Mouse (Mus musculus) liver, adult 2 months (tissue): ENCODE results near the gene Cd244a.

Source experiments
- CTCF ChIP-seq: fragments of 200-500 bp; IDR thresholded peaks from 2 replicates; pipeline ENCODE4 v1.5.1; 2011; ENCODE audit warnings: low read depth, low read length, control low read depth
- POLR2A ChIP-seq: fragments of 200-500 bp; IDR thresholded peaks from 2 replicates; pipeline ENCODE4 v1.6.1; 2011; ENCODE audit warnings: low read length, control low read depth; ENCODE audit not compliant: insufficient read depth; ENCODE audit errors: extremely low read depth

- TF ChIP-seq POLR2A (no peak), CTCF (no peak)
These were observed 6.9 kb downstream of the Cd244a start for GRCm38 (mm10) chr1:171565888-171566287.
